Mouse (Mus musculus) stomach, embryonic 16.5 days (tissue): ENCODE data around the gene Tpi1. TPM values are rescaled to one million over a fixed set of nuclear protein-coding genes. Genes with fewer than 3 reads are reported as not detected.

Experiments used
- ATAC-seq: fragments of 200-750 bp; cut with Nextera tagmentation; 2 replicates; pipeline ENCODE4 v1.8.0; 2017; ENCODE audit warnings: moderate number of reproducible peaks, moderate TSS enrichment; ENCODE audit not compliant: insufficient read depth, low FRiP score
- H3K27ac ChIP-seq: fragments of 300-500 bp; sonication (generic); 2 replicates; pipeline ENCODE4 v1.5.1; 2014; ENCODE audit warnings: low read length
- H3K27me3 ChIP-seq: fragments of 300-500 bp; sonication (generic); 2 replicates; pipeline ENCODE4 v1.6.1; 2014; ENCODE audit warnings: low read length, control low read depth, mixed read lengths; ENCODE audit not compliant: control insufficient read depth, insufficient read depth
- H3K36me3 ChIP-seq: fragments of 300-500 bp; sonication (generic); 2 replicates; pipeline ENCODE4 v1.6.1; 2014; ENCODE audit warnings: low read length; ENCODE audit not compliant: control insufficient read depth, insufficient read depth
- H3K4me1 ChIP-seq: fragments of 300-500 bp; sonication (generic); 2 replicates; pipeline ENCODE4 v1.6.1; 2014; ENCODE audit warnings: low read length, control low read depth, mixed read lengths; ENCODE audit not compliant: control insufficient read depth, insufficient read depth
- H3K4me2 ChIP-seq: fragments of 300-500 bp; sonication (generic); 2 replicates; pipeline ENCODE4 v1.6.1; 2014; ENCODE audit warnings: low read depth, low read length, mixed read lengths
- H3K4me3 ChIP-seq: fragments of 300-500 bp; sonication (generic); replicated peaks from 2 replicates; pipeline ENCODE4 v1.5.1; 2014; ENCODE audit warnings: mild to moderate bottlenecking, low read length
- H3K9ac ChIP-seq: fragments of 300-500 bp; sonication (generic); 2 replicates; pipeline ENCODE4 v1.6.1; 2014; ENCODE audit warnings: low read length
- H3K9me3 ChIP-seq: fragments of 300-500 bp; sonication (generic); replicated peaks from 2 replicates; pipeline ENCODE4 v1.6.1; 2016; ENCODE audit warnings: low read length, control low read depth; ENCODE audit not compliant: control insufficient read depth
- WGBS: fragments of 180-500 bp; shearing (Covaris S2); extraction: QIAGEN DNeasy Blood & Tissue Kit; methylation state at CpG from one replicate; pipeline ENCODE4 v1.1.7; 2014; 5-methylcytosine and 5-hydroxymethylcytosine counted together
- polyA plus RNA-seq: library from polyadenylated mRNA; unstranded; fragments of >200 nt; fragmentation: Nextera tagmentation; extraction: Ambion mirVana; gene quantifications from 2 replicates; pipeline ENCODE4 v1.2.1, GENCODE M21; 2015

Tpi1 gene
- polyA plus RNA-seq, 1 experiment from 2014 or later = 959 TPM

DNA sequence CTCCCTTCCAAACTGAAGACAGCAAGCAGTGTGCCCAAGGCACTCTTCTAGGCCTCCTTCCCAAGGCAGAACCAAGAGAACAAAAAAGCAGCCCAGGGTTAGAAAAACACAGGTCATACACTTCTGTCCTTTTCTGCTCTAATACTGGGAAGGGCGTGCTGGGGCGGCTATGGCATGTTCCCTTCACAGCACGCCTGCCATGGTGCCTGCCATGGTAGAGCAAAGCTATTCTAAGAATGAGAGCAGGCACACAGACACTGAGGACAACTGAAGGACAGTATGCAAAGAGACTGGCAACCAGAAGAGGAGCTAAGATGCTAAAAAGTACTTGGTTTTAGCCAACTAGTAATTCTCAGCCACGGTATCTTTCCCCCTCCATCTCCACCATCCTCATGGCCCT lies 8.0 kb upstream of the Tpi1 start:
- 96% methylated on average over 4 of the region's 4 CpGs for WGBS
- no peaks in the 10 kb centered on the region for H3K27me3 ChIP-seq
- ATAC-seq = no peak
- no peaks in the 10 kb centered on the region for H3K4me1 ChIP-seq
- peaks cover 30% of the 10 kb centered on the region for H3K36me3 ChIP-seq
- no peak overlapping the region for H3K9ac ChIP-seq
- no peaks in the 10 kb centered on the region for H3K9me3 ChIP-seq
- no peak overlapping the region for H3K4me2 ChIP-seq
- no peak overlapping the region for H3K27ac ChIP-seq
- H3K4me3 ChIP-seq = no peak overlapping the region

DNA sequence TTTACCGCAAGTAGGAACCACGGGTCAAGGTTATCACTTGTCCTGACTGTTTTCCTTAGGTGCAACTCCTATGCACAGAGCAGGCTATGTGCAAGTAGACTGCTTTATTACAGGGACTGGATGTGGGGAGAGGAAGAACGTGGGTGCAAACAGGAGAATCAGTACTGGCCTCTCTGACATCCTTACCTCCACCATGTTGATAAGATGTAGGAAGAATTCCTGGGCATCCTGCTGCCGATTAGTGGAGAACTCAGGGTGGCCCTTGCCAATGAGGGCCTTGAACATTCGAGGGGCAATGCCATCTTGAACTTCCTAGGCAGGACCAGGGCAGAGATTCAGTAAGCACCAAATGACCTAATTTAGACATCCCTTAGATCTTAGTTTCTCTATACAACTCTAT lies 6.8 kb upstream of the Tpi1 start:
- Histone ChIP-seq H3K9me3 (no peaks in the 10 kb centered on the region), H3K36me3 (peaks cover 26% of the 10 kb centered on the region), H3K4me2 (no peak overlapping the region), H3K4me3 (no peak overlapping the region), H3K27me3 (no peaks in the 10 kb centered on the region), H3K9ac (no peak overlapping the region), H3K27ac (no peak overlapping the region), H3K4me1 (no peaks in the 10 kb centered on the region)
- WGBS = 92% methylated on average over 5 of the region's 5 CpGs
- ATAC-seq = no peak

DNA sequence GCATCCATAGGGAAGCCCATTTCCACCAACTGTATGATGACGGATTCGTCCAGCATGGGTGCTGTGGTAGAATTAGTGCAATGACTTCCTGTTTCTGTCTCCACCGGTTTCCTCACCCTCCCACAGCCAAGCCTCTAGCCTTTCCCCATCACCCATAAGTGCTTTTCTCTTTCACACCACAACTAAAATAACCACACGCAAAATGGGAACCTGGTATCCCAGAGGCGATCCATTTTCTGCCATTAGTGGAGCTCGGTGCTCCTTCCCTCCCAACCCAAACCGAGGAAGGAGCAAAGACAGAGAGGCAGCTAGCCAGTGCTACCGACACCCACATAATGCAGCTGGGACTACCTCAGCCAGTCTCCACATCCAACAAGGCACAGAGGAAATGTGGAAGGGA lies 3.9 kb upstream of the Tpi1 start:
- H3K9me3 ChIP-seq = no peaks in the 10 kb centered on the region
- peaks cover 16% of the 10 kb centered on the region for H3K36me3 ChIP-seq
- H3K9ac ChIP-seq = no peak overlapping the region
- peaks cover 9% of the 10 kb centered on the region for H3K4me1 ChIP-seq
- H3K27me3 ChIP-seq = no peaks in the 10 kb centered on the region
- ATAC-seq = no peak
- no peak overlapping the region for H3K4me3 ChIP-seq
- H3K4me2 ChIP-seq = no peak overlapping the region
- H3K27ac ChIP-seq = no peak overlapping the region
- 87% methylated on average over 8 of the region's 8 CpGs for WGBS

DNA sequence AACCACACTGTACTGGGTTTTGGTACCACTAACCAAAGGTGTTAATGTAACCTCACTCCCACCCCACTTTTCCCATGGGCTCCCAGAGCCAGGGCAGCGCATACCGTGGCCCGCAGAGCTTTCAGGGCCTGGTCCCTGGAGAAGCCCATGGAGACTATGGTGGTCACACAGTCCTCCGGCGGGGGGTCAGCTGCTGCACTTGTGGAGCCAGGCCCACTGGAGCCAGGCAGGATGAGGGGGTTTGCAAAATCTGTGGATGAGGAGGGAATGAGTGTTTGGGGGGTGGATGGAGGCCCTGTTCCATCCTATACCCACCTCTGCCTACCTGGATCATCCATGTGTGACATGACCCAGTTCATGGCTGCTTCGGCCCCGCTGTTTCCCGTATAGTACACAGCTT lies 3.5 kb upstream of the Tpi1 start:
- 93% methylated on average over 8 of the region's 8 CpGs for WGBS
- Histone ChIP-seq H3K4me1 (peaks cover 14% of the 10 kb centered on the region), H3K27ac (no peak overlapping the region), H3K4me3 (no peak overlapping the region), H3K4me2 (no peak overlapping the region), H3K27me3 (no peaks in the 10 kb centered on the region), H3K9me3 (no peaks in the 10 kb centered on the region), H3K36me3 (peaks cover 16% of the 10 kb centered on the region), H3K9ac (no peak overlapping the region)
- no peak for ATAC-seq

DNA sequence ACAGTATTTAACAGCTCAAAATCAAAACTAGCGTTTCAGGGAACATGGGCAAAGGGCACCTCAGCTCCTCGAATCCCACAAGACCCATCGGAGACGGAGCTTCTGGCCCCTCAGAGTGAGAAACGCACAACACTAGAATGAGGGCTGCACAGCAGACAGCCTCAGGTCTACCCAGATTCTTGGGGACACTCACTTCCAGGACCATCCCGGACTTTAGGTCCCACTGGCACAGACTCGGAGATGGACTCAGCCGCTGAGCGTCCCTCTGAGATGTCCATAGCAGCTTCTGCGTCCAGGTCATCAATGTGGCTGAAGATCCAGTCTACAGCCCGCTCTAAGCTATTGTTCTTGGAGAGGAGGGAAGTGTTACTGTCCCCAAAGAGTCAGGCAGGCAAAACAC lies 3.0 kb upstream of the Tpi1 start:
- H3K9ac ChIP-seq = no peak overlapping the region
- no peaks in the 10 kb centered on the region for H3K27me3 ChIP-seq
- ATAC-seq = no peak
- H3K36me3 ChIP-seq = peaks cover 16% of the 10 kb centered on the region
- H3K4me1 ChIP-seq = peaks cover 17% of the 10 kb centered on the region
- H3K9me3 ChIP-seq = no peaks in the 10 kb centered on the region
- no peak overlapping the region for H3K27ac ChIP-seq
- no peak overlapping the region for H3K4me2 ChIP-seq
- H3K4me3 ChIP-seq = no peak overlapping the region
- WGBS = 96% methylated on average over 11 of the region's 11 CpGs

DNA sequence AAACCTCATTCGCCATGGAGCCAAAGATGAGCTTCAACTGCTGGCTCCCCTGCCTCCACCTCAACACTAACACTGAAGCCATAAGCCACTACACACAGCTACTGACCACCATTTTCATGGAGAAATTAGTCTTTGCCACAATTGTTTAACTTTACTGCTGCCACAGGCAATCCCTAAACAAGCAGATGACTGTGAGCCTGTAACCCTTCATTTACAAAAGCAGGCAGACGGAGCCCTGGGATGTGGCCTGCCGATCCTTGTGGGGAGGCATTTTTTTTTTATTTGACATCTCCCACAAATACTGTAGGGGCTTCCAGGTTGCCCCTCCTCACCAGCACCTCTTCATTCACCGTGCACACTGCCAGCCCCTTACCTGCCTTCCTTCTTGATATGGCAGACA lies 2.5 kb upstream of the Tpi1 start:
- no peak overlapping the region for H3K4me3 ChIP-seq
- no peak for ATAC-seq
- peaks cover 21% of the 10 kb centered on the region for H3K4me1 ChIP-seq
- H3K4me2 ChIP-seq = no peak overlapping the region
- H3K36me3 ChIP-seq = peaks cover 22% of the 10 kb centered on the region
- no peak overlapping the region for H3K9ac ChIP-seq
- H3K27ac ChIP-seq = no peak overlapping the region
- 74% methylated on average over 4 of the region's 4 CpGs for WGBS
- H3K27me3 ChIP-seq = no peaks in the 10 kb centered on the region
- no peaks in the 10 kb centered on the region for H3K9me3 ChIP-seq

DNA sequence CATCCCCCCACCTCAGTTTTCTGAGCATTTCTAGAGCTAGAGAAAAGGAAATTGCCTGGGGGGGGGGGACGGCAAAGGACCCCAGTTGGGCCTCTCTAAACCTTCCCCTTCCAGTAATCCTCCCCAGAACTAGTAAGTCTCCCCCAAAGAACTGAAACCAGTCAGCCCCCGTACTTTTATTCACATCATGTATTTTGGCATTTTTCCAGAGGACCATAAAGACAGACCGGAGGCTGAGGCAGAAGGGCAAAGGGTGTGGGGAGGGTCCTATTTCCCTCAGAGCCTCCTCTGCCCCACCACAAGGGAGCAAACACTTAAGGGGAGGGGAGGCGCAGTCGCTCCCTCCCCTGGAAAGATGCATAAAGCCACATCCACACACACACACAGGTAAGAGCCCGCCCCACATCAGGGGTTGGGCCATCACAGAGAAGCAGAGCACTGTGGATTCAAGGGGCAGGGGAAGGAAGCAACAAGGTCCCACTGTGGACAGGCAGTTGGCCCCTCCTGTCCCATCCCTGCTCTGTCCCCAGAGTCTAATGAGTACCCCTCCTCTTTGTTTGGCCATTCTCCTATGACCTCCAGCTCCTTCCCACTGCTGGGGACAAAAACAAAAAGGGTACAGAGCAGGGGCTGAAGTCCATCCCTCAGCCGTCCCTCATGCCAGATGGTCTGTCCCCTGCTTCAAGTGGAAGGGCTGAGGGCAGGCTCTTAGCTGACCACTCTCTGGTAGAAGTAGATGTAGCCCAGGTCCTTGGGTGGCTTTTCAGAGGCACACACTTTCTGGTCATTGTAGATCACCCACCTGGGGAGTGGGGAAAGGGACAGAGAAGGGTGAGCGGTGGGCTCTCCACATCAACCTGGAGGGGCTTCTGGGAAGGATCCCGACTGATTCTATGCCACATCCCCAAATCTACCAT lies 1.0 kb upstream of the Tpi1 start:
- Histone ChIP-seq H3K9ac (no peak overlapping the region), H3K9me3 (no peaks in the 10 kb centered on the region), H3K27me3 (no peaks in the 10 kb centered on the region), H3K4me1 (peaks cover 24% of the 10 kb centered on the region), H3K4me2 (no peak overlapping the region), H3K27ac (no peak overlapping the region), H3K36me3 (peaks cover 21% of the 10 kb centered on the region), H3K4me3 (no peak overlapping the region)
- no peak for ATAC-seq
- WGBS = 67% methylated on average over 9 of the region's 9 CpGs

DNA sequence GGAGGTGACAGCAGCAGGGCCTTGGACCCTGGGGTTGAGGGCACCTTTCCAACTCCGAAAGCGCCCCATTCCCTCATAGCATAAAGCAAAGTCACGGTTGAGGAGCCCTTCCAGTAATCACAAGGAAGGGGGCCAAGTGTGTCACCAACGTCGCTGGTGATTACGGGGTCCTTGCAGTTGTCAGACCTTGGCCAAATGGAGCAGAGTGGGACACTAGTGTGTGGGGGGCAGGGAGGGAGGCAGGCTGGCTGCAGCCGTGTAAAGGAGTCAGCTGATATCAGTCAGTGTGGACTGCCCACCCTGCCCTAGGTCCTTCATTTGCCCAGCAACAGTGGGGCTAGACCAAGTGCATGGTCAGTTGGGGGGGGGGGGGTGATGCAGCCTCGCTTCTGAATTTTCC lies 352 bp upstream of the Tpi1 start:
- Histone ChIP-seq H3K4me1 (peaks cover 30% of the 10 kb centered on the region), H3K27ac (peak overlapping the region; percentile 41; the same call in 1 of the 2 replicates), H3K9ac (peak overlapping the region; percentile 95), H3K9me3 (no peaks in the 10 kb centered on the region), H3K4me2 (peak overlapping the region; percentile 95), H3K36me3 (peaks cover 17% of the 10 kb centered on the region), H3K4me3 (peak overlapping the region; percentile 82), H3K27me3 (no peaks in the 10 kb centered on the region)
- ATAC-seq = 0 out of 2 replicates have a peak, but pooled peaks have one; percentile 13
- WGBS = 37% methylated on average over 7 of the region's 8 CpGs

DNA sequence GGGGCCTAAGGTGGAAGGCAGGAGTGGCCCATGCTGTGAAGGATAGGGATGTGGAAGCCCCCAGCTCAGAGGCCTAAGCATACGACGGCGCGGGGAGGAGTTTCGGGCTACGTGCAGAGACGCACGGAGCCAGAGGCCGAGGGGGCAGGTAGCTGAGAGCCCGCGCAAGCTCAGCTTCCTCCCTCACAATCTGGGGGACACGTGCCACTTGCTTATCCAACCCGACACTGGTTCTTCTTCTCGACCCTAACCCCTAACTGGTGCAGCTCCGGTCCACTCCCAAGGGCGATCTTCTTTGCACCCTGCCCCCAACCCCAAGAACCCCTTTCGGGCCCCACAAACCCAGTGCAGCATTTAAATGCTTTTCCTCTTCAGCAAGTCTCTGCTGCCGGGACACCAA lies 600 bp downstream of the Tpi1 start:
- Histone ChIP-seq H3K27ac (peak overlapping the region; percentile 97), H3K4me2 (peak overlapping the region; percentile 95), H3K4me3 (peak overlapping the region; percentile 82), H3K27me3 (no peaks in the 10 kb centered on the region), H3K4me1 (peaks cover 30% of the 10 kb centered on the region), H3K9ac (peak overlapping the region; percentile 95), H3K9me3 (no peaks in the 10 kb centered on the region), H3K36me3 (peaks cover 17% of the 10 kb centered on the region; the same call in 1 of the 2 replicates)
- peak; percentile 65 for ATAC-seq
- WGBS = under 1% methylated on average over 18 of the region's 18 CpGs
